Mouse (Mus musculus): ENCODE results near the gene Isg20l2. TPM values are rescaled to one million over a fixed set of nuclear protein-coding genes. Genes with fewer than 3 reads are reported as not detected.

Gene Isg20l2
- total RNA-seq (2014; fragmentation: Nextera tagmentation) (67.3 and 70.8 TPM in 2 replicates), total RNA-seq (2017) (54.1 and 54.9 TPM in 2 replicates), polyA plus RNA-seq (2012) (15.8 and 18.3 TPM in 2 replicates)

DNA sequence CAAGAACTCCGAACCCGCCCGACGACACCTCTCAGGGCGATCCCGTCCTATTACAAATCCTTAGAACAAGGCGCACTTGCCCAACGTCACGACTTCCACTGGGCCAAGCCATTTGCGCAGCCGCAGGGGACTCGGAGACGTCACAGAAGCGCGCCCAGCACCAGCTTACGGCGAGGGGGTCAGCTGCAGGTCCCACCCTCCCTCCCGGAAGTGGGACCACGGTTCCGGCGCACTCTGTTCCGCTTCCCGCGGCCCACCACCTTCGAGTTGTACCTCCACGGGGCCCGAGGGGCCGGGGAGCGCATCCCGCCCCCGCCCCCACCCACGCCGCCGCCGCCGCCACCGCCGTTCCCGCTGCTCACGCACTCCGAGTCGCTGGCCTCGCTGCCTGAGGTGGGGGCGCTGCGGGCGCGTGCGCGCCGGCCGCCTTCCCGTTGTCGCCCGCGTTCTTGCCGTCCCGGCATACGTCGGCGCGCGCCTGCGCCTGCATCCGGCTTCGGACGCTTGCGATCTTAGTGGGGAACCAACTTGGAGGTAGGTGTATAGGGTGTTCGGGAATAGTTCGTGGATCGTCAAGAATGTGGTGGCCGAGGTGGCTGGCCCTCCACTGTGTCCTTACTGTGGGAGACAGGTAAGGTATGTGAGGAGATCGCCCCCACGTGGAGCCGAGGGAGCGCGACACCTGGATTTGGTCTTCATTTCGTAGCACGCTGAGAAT, at the start of gene Isg20l2, which contains the start of gene Rrnad1:
Gene Isg20l2, plus strand, starts transcription at position 237 of the 718 bp plus-strand sequence.
Gene Rrnad1, minus strand, starts transcription at position 640 of the 718 bp plus-strand sequence.
- no peak for TF ChIP-seq POLR2AphosphoS5 (IDR thresholded peaks at IDR 0.05; ENCODE audit: insufficient replicate concordance, low read depth, low read length)
- no peak for TF ChIP-seq TAL1 (conservative IDR thresholded peaks at IDR 0.05; ENCODE audit: low read depth, low read length)
- TF ChIP-seq GATA2 (IDR thresholded peaks at IDR 0.05; ENCODE audit: borderline replicate concordance, low read depth, low read length) = no peak
- 0 out of 2 replicates have a peak, but pooled peaks have one; percentile 8 for TF ChIP-seq CTCF (IDR thresholded peaks at IDR 0.05; ENCODE audit: low read depth, low read length)
- H3K27me3 ChIP-seq (ENCODE audit: insufficient read depth, low read length) = no peaks in the 10 kb centered on the region
- ATAC-seq (ENCODE audit: extremely low read depth, insufficient number of reproducible peaks, low FRiP score, poor library complexity, severe bottlenecking) (peak; percentile 84), DNase-seq (ENCODE audit: low spot score) (peak; percentile 91)
- H3K4me1 ChIP-seq (ENCODE audit: insufficient read depth, low read depth, low read length) = peaks cover 65% of the 10 kb centered on the region
- peak within 1 kb of the TSS; percentile 99 for H3K4me3 ChIP-seq (ENCODE audit: low read depth, low read length)
- H3K36me3 ChIP-seq (replicated peaks) = peaks cover 72% of the 10 kb centered on the region
- H3K9me3 ChIP-seq (replicated peaks) = no peaks in the 10 kb centered on the region

GRCm38 (mm10) chr3:87884291-87884690, 45.8 kb upstream of the Isg20l2 start:
- peaks cover 5% of the 10 kb centered on the region for H3K9me3 ChIP-seq (replicated peaks)
- H3K27me3 ChIP-seq (ENCODE audit: insufficient read depth, low read length) = no peaks in the 10 kb centered on the region
- peaks cover 30% of the 10 kb centered on the region for H3K4me1 ChIP-seq (ENCODE audit: insufficient read depth, low read depth, low read length)
- peak overlapping the region; percentile 92 for H3K4me3 ChIP-seq (ENCODE audit: low read depth, low read length)
- no peak for TF ChIP-seq CTCF (IDR thresholded peaks at IDR 0.05; ENCODE audit: low read depth, low read length)
- no peak for TF ChIP-seq TAL1 (conservative IDR thresholded peaks at IDR 0.05; ENCODE audit: low read depth, low read length)
- no peak for TF ChIP-seq GATA2 (IDR thresholded peaks at IDR 0.05; ENCODE audit: borderline replicate concordance, low read depth, low read length)
- no peak for TF ChIP-seq GATA1 (IDR thresholded peaks at IDR 0.05; ENCODE audit: borderline replicate concordance, low read length)
- no peak for TF ChIP-seq POLR2AphosphoS5 (IDR thresholded peaks at IDR 0.05; ENCODE audit: insufficient replicate concordance, low read depth, low read length)
- peaks cover 32% of the 10 kb centered on the region for H3K36me3 ChIP-seq (replicated peaks)
- DNase-seq (ENCODE audit: low spot score) (no peak), ATAC-seq (ENCODE audit: extremely low read depth, insufficient number of reproducible peaks, low FRiP score, poor library complexity, severe bottlenecking) (no peak)

DNA sequence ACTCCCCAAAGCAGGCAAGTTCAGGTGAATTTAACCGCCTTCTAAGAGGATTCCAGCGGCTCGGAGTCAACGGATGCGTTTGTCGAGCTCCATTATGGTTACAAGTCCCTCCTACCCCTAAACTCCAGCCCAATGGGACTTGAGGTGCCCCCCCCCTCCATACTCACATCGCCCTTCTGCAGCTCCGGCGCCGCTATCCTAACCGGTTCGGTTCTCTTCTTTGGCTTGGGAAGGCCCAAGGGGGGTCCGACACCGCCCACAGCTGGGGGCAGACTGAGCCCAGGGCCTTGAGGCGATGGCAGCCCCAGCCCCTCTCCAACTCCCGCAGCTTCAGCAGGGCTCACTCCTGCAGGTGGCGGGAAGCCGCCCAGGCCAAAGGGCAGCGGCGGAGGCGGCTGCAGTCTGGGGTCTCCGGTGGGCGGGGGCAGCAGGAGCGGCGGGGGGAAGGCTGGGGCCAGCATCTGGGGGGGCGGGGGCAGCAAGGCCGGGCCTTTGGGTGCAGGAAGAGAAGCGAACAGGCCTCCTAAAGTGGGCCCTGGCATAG, 45.3 kb upstream of the Isg20l2 start:
- H3K4me1 ChIP-seq (ENCODE audit: insufficient read depth, low read depth, low read length) = peaks cover 30% of the 10 kb centered on the region
- H3K4me3 ChIP-seq (ENCODE audit: low read depth, low read length) = peak overlapping the region; percentile 92
- H3K27me3 ChIP-seq (ENCODE audit: insufficient read depth, low read length) = no peaks in the 10 kb centered on the region
- no peak for TF ChIP-seq POLR2AphosphoS5 (IDR thresholded peaks at IDR 0.05; ENCODE audit: insufficient replicate concordance, low read depth, low read length)
- no peak for TF ChIP-seq GATA2 (IDR thresholded peaks at IDR 0.05; ENCODE audit: borderline replicate concordance, low read depth, low read length)
- no peak for TF ChIP-seq GATA1 (IDR thresholded peaks at IDR 0.05; ENCODE audit: borderline replicate concordance, low read length)
- no peak for TF ChIP-seq CTCF (IDR thresholded peaks at IDR 0.05; ENCODE audit: low read depth, low read length)
- no peak for TF ChIP-seq TAL1 (conservative IDR thresholded peaks at IDR 0.05; ENCODE audit: low read depth, low read length)
- peaks cover 31% of the 10 kb centered on the region for H3K36me3 ChIP-seq (replicated peaks)
- peaks cover 5% of the 10 kb centered on the region for H3K9me3 ChIP-seq (replicated peaks)
- DNase-seq (ENCODE audit: low spot score) (peak; percentile 49), ATAC-seq (ENCODE audit: extremely low read depth, insufficient number of reproducible peaks, low FRiP score, poor library complexity, severe bottlenecking) (no peak)

- peaks cover 24% of the 10 kb centered on the region for H3K36me3 ChIP-seq (replicated peaks)
- H3K27me3 ChIP-seq (ENCODE audit: insufficient read depth, low read length) = no peaks in the 10 kb centered on the region
- TF ChIP-seq CTCF (IDR thresholded peaks at IDR 0.05; ENCODE audit: low read depth, low read length) (no peak), TAL1 (conservative IDR thresholded peaks at IDR 0.05; ENCODE audit: low read depth, low read length) (no peak), GATA2 (IDR thresholded peaks at IDR 0.05; ENCODE audit: borderline replicate concordance, low read depth, low read length) (no peak), GATA1 (IDR thresholded peaks at IDR 0.05; ENCODE audit: borderline replicate concordance, low read length) (no peak), POLR2AphosphoS5 (IDR thresholded peaks at IDR 0.05; ENCODE audit: insufficient replicate concordance, low read depth, low read length) (no peak)
- peak within 1 kb of the TSS; percentile 92 for H3K4me3 ChIP-seq (ENCODE audit: low read depth, low read length)
- ATAC-seq (ENCODE audit: extremely low read depth, insufficient number of reproducible peaks, low FRiP score, poor library complexity, severe bottlenecking) = peak; percentile 94
- H3K4me1 ChIP-seq (ENCODE audit: insufficient read depth, low read depth, low read length) = peaks cover 30% of the 10 kb centered on the region
- peaks cover 5% of the 10 kb centered on the region for H3K9me3 ChIP-seq (replicated peaks)
- peak; percentile 82 for DNase-seq (ENCODE audit: low spot score)
Measured at GRCm38 (mm10) chr3:87885281-87886003, 44.7 kb upstream of the Isg20l2 start, which contains the start of gene Prcc. Prcc (minus strand) TSS chr3:87885608.

DNA sequence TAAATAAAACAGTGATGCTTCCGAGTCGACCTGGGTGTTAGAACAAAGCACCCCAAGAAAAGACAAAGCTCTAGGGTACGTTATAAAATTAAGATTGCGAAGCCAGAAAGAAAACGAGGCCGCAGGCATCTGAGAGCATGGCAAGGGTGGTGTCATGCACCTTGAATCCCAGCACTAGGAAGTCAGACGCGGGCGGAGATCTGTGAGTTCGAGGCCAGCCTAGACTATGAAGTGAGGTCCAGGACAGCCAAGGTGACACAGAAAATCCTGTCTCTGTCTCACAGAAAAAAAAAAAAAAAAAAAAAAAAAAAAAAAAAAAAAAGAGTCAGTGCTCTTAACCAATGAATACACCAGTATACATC, 44.1 kb upstream of the Isg20l2 start:
- TF ChIP-seq TAL1 (conservative IDR thresholded peaks at IDR 0.05; ENCODE audit: low read depth, low read length) = no peak
- TF ChIP-seq POLR2AphosphoS5 (IDR thresholded peaks at IDR 0.05; ENCODE audit: insufficient replicate concordance, low read depth, low read length) = no peak
- no peak for TF ChIP-seq GATA2 (IDR thresholded peaks at IDR 0.05; ENCODE audit: borderline replicate concordance, low read depth, low read length)
- TF ChIP-seq CTCF (IDR thresholded peaks at IDR 0.05; ENCODE audit: low read depth, low read length) = no peak
- TF ChIP-seq GATA1 (IDR thresholded peaks at IDR 0.05; ENCODE audit: borderline replicate concordance, low read length) = no peak
- peaks cover 20% of the 10 kb centered on the region for H3K36me3 ChIP-seq (replicated peaks)
- peaks cover 30% of the 10 kb centered on the region for H3K4me1 ChIP-seq (ENCODE audit: insufficient read depth, low read depth, low read length)
- peak overlapping the region; percentile 92 for H3K4me3 ChIP-seq (ENCODE audit: low read depth, low read length)
- peaks cover 5% of the 10 kb centered on the region for H3K9me3 ChIP-seq (replicated peaks)
- ATAC-seq (ENCODE audit: extremely low read depth, insufficient number of reproducible peaks, low FRiP score, poor library complexity, severe bottlenecking) (no peak), DNase-seq (ENCODE audit: low spot score) (no peak)
- H3K27me3 ChIP-seq (ENCODE audit: insufficient read depth, low read length) = no peaks in the 10 kb centered on the region

Data from G1E (cell line).